Mouse (Mus musculus) lung, postnatal 4 days (tissue): ENCODE results near the gene Cuedc1.
A peak's percentile ranks its signal among the peaks of the same experiment; 100 is the strongest.

Experiments used
- DNase-seq, 2 experiments: peaks; one replicate each; pipeline ENCODE4 v3.0.0; 2021

The Cuedc1 gene

DNA sequence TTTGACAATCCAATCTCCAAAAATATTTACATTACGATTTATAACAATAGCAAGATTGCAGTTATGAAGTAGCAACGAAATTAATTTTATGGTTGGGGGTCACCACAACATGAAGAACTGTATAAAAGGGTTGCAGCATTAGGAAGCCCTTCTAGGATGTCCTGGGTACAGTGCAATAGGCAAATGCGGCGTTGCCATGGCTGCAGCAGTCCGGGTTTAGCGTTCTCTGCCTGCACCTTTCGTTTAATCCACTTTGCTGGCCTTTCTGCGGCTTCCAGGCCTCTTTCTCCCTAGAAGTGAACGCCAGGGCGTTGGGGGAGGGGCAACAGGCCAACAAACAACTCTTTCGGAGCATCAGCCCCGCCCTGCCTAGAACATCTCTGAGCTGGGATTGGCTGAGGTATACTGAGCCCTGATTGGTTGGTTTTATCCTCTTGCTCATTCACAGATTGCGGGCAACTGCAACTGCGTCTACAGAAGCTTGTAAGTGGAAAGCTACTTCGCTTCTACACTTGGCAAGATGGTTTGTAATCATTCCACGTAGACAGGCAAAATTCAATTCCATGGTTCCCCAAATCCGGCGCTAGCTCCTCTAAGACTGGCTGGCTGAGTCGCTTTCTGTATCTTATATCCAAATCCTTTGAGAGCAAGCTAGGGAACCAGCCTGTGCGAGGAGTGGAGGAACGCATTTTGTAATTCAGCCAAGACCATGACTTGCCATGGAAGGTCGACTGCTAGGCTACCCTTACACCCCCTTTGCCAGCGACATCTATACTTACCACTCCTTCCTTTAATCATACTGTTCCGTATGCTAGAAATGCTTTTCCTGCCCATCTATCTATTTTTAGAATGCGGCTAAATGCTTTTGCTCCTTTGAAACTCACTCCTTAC, 10.9 kb upstream of the Cuedc1 start:
- peak; percentile 89 to 92 for DNase-seq

DNA sequence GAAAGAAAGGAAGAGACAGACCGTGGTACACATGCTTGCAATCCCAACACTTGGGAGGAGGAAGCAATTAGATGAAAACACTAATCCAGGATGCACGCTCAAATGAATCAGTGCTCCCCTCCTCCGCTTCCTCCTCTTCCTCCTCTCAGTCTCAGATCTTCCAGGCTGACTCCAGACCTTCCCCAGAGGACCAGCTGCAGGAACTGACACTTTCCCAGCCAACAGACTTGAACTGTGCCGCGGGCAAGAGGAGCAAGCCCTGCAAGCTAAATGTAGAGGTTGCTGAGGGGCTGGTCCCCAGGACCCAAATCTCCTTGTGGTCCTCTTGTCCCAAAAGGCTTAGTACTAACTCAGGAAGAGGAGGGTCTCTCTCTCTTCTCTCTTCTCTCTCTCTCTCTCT, 8.7 kb upstream of the Cuedc1 start:
- no peak for DNase-seq

DNA sequence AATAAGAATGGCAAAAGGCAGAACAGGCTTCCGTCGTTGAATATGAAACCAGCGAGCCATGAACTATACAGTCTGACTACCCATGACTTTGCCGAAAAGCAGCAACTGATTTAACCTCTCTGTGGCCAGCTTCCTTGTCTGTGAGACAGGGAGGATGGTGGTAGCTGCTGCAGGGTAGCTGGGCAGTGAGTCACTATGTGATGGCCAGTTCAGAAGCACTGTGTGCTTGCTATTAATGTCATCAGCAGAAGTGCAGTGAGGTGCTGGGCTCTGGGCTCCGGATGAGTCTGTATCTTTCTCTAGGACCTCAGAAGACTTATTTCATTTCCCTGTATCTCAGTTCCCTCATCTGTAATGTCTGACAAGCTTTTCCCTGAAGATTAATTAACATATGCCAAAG, 7.6 kb upstream of the Cuedc1 start:
- no peak for DNase-seq

DNA sequence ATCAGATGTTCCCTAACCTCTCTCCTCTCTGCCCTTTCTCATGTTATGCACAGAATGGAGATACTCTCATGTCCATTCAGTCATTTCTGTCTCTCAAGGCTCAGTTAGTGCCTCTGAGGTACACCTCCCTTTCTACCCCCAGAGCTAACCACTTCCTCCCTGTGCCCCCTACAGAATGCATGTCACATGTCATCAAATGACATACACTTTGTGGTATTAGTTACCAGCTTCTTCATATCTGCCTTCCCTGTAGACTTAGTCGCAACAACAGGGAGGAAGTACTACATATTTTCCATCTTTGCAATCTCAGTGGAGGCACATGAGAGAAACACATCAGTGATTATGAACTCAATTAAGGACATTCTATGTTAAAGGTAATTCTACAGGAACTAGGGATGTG, 5.9 kb upstream of the Cuedc1 start:
- no peak for DNase-seq

DNA sequence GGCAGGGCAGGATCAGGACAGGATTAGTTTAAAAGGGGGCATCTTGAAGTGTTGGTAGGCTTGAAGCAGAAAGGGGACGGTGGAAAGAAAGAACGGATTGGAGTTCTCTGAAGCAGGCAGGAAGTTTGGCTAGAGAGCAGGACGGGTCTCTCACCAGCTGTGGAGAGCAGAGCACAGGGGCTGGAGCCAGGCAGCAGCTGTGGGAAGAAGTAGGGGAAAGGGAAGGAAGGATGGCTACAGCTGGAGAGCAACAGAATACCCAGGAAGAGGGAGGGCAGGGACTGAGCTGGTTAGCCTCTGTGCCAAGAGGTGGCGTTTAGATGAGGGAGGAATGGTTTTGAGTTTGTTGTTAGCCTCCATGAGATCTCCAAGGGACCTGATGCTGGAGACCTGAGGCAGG, 685 bp upstream of the Cuedc1 start:
- DNase-seq: peak; percentile 59 to 85

DNA sequence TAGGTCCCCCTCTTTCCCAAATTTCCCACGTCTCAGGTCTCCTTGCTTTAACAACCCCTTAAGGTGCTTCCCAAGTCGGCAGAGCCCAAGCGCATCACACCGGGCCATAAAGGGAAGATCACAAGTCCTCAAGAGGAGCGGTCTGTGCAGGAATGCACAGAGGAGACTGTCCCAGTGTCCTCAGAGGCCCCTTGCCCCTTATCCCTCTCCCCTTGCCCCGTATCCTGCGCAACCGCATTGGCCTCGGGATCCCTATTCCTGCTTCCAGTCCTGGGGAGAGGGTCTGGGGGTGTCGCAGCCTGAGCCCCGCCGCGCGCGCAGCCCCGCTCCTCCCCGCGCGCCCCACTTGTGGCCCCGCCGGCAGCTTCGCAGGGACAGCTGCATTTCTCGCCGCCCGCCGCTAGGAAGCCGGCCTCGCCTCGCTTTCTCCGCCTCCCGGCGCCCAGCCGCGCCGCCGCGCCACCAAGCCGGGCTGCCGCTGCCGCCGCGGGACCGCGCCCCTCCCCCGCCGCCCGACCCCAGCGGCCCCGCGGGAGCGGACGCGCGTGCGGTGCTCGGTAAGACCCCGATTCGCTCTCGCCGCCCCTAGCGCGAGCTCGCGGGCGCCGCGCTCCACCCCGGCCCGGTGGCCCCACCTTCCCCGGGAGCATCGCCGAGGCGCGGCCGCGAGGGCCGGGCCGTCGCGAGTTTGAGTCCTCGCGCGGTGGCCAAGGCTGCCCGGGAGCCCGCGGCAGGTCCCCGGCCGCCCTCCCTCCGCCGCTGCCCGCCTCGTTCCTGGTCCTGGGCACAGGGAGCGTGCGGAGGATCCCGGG, 1.1 kb downstream of the Cuedc1 start:
- DNase-seq: peak; percentile 87 to 89

DNA sequence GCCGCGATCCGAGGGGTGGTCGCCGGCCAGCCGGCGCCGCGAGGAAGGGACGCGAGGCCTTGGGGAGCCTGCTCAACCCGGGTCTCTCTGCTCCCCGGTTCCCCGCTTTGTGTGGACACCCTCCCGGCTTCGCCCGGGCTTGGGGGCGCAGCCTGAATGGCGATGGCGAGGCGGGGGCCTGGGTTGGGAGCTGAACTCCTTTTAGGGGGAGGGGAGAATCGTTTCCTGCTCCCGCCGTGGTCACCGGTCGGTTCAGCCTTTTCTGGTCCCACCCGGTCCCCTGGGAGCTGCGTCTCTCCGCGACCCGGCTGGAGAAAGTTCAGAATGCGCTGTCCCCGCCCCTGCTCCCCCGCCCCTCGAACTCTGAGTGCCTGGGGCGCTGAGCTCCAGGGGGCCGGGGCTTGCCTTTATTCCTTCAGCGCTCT, 1.8 kb downstream of the Cuedc1 start:
- DNase-seq: peak; percentile 76 to 84

DNA sequence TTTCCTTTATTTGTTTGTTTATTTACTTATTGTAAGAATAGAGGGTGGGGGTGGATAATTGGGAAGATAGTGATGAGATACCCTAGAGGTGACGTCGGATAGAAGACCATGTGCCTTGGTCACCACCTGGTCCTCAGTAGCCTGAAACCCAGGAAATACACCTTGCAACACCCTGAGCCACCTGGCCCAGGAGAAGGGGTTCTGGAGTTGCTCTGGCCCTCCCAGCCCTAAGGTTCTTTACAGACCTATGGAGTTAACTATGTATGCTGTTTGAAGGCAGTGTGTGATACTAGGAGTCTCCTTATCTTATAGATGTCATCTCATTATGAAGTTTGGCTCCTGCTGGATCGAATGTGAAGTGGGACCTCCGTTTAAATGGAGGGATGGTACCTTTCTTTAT, 2.3 kb downstream of the Cuedc1 start:
- no peak for DNase-seq

DNA sequence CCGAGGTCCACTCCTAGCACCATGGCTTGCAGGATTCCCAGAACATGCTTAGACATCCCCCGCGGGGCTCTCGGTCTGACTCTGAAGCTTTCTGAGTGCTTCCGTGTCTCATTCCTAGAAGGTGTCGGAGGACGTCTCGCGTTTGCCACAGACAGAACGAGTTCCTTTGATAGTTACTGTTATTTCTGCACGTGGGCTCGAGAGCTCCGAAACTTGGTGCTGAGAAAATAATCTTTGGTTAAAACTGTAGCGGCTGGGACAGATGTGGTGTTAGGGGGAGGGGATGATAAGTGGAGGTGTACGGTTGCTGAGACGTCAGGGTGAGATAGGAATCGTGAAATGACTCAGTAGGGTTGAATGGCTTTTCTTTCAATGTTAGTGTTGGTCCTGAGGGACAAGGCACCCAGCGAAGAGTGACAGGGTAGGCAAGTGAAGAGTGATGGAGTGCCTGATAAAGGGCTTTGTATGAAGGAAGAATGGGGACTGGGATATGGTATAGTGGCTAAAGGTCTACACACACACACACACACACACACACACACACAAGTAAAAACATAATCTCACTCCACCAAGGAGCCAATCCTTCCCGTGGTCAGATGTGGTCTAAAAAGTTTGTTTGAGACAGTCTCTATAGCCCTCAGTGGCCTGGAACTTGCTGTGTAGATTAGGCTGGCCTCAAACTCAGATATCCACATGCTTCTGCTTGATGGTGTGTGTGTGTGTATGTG, 5.5 kb downstream of the Cuedc1 start:
- DNase-seq: peak; percentile 40 to 71

DNA sequence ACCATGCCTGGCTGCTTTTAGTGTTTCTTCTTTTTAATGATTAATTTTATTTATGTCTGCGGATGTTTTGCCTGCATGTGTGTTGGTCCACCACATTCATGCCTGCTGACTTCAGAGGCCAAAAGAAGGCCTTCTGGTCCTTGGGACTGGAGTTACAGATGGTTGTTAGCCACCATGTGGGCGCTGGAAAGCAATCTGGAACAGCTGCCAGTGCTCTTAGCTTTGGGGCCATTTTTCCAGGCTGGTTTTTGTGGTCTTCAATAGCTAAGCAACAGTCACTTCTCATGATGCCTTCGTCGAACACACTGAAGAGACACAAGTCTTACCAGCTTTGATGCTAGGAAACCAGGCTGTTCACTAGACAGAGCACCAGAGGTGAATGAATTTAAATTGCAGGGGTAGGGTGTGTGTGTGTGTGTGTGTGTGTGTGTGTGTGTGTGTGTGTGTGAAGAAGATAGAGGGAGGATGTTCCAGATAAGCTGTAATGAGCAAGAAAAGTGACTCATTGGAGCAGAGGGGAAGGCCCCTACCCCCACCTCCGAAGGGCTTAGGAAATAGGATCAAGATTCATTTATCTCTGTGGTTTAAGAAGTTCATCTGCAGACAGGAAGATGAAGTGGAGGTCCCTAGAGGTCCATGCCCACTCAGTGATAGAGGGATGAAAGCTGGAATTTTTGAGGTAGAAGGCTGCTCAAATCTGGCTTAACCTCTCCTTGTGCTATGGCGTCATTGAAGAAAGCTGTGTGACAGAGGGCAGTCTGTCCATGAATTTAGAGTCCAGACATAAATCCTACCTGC, 7.8 kb downstream of the Cuedc1 start:
- no peak for DNase-seq

DNA sequence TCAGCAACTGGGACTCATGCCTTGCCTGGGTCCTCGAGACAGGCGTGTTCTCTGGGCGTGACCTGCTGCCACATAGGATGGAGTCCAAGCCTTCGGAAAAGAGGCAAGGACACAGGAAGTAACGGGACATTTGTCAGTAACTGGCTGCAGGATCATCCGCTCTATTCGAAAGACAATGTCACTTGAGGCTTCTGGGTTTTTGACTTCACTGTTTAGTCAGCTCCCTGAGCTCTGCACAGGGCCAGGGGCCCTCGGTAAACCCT, 8.4 kb downstream of the Cuedc1 start:
- DNase-seq: no peak

DNA sequence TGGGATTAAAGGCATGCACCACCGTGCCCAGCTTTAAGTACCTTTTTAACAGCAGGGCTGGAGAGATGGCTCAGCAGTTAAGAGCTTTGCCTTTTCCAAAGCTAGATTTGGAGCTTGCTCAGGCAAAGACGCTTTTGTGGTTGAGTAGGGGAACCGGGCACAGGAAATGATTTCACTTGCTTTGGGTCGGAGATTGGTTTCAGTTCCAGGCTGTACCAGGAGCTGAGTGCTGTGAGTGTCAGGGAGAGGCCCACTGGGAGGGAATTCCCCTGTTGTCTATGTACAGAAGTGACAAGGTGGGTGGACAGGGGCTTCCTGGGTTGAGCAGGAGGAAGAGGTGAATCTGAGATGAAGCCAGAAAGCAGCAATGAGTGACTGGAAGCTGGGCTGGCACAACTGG, 9.5 kb downstream of the Cuedc1 start:
- peak in 1 of 2 experiments; percentile 29 for DNase-seq

DNA sequence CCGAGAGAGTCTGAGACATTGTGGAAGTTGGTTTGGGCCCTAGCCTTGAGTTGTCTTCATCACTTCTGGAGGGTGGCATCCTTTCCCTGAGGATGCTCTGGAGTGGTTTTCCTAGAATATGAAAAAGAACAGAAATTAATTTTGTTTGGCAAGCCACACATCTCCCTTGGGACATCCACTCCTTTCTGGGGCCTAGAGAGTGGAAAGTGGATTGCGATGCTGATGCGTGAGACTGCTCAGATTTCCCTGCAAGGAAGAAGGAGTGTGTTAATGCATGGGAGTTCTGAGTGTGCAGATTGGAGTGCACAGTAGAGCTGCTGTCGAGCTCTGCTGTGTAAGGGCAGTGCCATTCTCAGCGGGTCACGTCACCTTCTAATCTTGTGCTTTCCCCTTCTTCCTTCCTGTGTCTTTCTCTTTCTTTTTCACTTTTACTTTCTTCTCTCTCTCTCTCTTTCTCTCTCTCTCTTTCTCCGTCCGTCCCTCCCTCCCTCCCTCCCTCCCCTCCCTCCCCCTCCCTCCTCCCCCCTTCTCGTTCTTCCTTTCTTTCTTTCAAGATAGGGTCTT, 12.3 kb downstream of the Cuedc1 start:
- DNase-seq: no peak

DNA sequence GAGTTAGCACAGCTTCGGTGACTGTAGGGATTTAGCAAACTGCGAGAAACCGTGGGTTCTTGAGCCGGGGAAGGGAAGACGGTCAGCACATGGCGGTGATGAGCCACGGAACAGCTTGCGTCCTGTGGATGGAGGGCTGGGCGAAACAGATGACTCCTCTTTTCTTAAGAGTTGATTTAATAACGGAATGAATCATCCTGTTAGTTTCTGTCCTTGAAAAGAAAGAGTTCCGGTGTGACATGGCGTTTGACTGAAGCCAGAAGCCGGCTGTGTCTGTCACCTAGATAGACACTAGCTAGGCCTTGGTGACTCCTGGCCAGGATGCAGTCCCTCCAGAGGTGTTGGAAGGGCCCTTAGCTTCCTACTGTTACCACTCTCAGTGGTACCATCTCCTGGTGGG, 14.2 kb downstream of the Cuedc1 start:
- no peak for DNase-seq

DNA sequence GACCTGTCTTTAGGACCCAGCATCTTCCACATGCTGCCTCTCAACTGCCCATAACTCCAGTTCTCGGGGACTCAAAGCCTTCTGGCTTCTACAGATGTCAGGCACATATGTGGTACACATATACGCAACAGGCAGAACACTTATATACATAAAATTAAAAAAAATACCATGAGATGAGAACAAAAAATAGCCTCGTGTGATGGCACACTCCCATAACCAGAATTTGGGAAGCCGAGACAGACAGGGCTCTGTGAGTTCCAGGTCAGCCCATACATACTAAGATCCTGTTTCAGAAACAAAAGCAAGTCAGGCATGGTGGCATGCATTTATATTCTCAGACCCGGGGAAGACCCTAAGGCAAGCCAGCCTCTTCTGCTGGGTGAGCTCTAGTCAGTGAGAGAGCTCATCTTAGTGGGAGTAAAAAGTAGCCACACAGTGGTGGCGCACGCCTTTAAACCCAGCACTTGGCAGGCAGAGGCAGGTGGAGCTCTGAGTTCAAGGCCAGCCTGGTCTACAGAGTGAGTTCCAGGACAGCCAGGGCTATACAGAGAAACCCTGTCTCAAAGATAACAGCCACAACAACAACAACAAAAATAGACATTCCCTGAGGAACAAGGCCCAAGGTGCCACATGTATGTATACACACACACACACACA, 14.9 kb downstream of the Cuedc1 start:
- DNase-seq: no peak

DNA sequence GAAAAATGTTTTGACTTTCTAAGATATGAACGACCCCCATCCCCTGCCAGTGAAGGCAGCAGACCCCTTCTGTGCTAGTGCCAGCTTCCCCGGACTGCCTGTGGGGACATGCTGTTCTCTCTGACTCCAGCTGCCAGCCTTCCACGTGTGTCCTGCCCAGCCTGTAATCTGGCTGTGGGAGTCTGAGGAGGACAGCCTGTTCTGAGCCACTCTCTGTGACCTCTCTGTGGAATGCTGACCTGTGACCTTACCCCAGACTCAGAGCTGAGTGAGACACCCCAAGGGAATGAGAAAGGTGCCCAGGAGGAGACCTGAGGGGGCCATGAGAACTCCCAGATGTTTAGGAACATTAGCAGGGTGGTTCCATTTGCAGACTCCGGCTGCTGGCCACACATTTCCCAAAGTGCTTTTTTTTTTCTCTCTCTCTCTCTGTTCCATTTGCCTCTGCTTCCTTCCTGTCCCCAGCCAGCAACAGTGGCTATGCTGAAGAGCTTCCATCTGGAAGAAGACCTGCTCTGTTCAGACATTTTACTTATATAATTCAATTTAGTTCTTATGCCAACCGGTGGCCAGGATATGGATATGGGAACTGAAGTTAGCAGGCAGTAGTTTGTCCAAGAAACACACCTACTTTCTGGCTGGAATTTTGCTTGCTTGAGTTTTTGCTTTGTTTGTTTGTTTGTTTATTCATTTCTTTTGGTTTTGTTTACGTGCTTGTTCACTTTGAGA, 15.8 kb downstream of the Cuedc1 start:
- DNase-seq: peak in 1 of 2 experiments; percentile 60

DNA sequence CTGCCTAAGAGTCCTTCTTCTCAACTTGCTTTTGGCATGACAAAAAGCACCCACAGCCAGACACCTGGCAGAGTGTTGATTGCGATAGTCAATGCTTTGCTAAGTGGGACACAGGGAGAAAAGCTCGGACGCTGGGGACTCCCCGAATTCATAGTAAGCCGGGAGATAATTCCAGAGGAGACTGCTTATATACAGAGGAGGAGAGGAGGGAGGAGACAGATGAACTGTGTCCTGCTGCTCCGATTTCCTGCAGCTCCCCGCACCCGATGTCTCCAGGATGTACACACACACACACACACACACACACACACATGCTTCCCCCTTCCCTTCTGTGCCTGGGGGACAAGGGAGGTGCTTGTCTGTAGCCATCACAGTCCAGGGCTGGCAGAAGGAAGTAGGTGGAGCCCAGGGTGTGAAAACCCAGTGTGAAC, 17.0 kb downstream of the Cuedc1 start:
- DNase-seq: peak; percentile 71 to 82

DNA sequence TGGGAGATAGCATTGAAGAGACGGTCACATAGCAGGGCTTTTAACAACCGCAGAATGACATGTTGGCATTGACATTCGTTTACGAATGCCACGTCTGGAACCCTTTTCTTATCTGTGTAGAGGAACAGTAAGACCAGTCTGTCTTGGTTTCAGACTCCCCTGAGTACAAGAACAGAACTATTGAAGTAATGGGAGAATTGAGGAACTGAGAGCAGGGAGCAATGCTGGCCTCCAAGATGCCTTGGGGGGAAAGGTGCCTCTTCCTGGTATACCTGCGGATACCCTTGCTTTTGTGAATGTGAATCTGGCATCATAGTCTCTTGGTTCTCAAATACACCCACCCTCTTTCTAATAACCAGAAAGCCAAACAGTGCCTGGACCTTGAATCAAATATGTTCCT, 18.7 kb downstream of the Cuedc1 start:
- DNase-seq: no peak

DNA sequence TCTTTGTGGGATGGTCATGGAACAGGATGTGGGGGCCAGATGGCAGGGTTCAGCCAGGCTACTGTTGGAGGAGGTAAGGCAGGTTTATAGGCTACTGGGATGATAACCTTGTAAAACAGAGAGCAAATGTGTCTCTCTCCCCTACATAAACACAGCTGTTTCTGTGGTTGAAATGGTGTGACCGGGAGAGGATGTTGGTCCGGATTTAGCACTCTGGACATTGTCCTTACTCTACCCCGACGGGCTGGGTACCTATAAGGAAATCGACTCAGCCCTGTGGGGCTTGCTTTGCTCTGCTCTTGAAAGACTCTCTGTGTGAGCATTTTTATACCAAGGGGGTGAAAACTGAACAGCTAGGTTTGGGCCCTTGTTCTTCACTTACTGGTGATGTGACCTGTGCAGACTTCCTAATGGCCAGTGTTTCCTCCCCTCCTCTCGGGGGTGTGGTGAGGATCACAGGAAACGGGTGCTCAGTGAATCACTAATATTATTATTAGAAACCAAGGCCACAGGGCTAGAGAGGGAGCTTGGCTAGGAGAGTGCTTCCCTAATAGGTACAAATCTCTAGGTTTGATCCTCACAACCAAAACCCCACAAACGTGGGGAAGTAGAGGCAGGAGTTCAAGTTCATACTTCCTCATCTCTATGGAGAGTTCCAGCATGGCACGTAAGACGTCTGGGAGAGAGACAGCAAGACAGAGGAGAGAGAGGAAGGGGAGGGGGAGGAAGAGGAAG, 19.7 kb downstream of the Cuedc1 start:
- peak in 1 of 2 experiments; percentile 42 for DNase-seq

DNA sequence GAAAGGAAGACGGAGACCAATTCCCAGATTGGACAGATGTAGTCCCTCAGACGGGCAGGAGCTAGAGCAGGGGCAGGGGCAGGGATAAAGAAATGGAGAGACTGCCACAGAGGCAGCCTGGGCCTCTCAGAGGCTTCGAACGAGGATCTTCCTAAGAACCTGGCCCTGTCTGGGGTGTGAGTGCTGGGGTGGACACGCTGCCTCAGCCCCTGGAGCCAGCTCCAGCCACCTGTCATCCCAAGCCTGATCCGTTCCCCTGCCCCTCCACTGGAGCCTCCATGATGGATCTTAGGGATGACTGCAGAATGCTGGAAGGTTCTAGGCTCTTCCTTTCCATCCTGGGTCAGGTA, 20.2 kb downstream of the Cuedc1 start:
- peak in 1 of 2 experiments; percentile 31 for DNase-seq
